Mouse (Mus musculus) embryonic stem cell, embryonic (primary cell): Measurements from ENCODE around the gene Fau.

ENCODE experiments used
- CTCF ChIA-PET, 4 experiments: fragments of 300-600 bp in 2 of 4; fragments of 350-600 bp in 2 of 4; sonication (Branson Sonifier 250); formaldehyde crosslinking; loops; one replicate each; lab custom pipeline; 2022; ENCODE audit warnings: inconsistent platforms in 2 of 4; lab: Charles Lee
- POLR2A ChIA-PET, 4 experiments: fragments of 300-600 bp in 2 of 4; fragments of 350-600 bp in 2 of 4; sonication (Branson Sonifier 250); formaldehyde crosslinking; loops; one replicate each; lab custom pipeline; 2022; ENCODE audit warnings: antibody characterized with exemption in 4 of 4, inconsistent platforms in 1 of 4; lab: Charles Lee

Gene Fau

DNA sequence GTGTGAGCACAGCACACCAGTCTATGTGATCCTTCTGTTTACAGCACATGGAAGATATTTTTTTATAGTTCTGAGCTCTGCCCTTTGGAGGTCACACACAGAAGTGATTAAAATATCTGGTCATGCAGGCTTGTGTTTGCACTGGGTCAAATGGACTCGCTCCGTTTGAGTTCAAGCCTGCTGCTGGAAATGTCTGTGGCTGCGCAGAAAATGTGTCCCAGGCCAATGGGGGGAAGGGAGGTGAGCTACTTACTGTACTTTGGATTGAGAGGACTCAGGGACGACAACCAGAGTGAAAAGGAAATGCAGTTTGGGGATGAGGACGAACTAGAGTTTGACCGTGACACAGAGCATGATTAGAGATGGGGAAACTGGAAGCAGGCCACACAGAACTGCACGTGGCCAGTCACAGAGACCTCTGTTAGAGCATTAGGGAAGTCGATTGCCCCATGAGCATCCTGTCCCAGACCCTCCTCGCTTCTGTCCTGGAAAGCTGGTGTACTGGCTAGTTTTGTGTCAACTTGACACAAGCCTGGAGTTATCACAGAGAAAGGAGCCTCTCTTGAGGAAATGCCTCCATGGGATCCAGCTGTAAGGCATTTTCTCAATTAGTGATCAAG lies 21.6 kb upstream of the Fau start:
- ChIA-PET POLR2A (interaction anchor here in 3 of 4 experiments (0.6 to 47.9 kb wide), 13 partner anchors 10 to 171 kb away, joined by 3 to 1520 read pairs (median 4); partner anchors contain the start of genes Syvn1 (in 3 of the 3), Znhit2 (in 2 of the 3), AC131692.1 (in 1 of the 3) and Capn1 (in 1 of the 3)), CTCF (interaction anchor here in 3 of 4 experiments (0.7 to 2.8 kb wide), 4 partner anchors 20 to 249 kb away, joined by 4 to 12 read pairs (median 5); partner anchors contain the start of gene Capn1 (in 1 of the 3))

- CTCF ChIA-PET, result interaction anchor here (0.6 to 2.8 kb wide), 13 partner anchors 8 to 565 kb away, joined by 3 to 12 read pairs (median 4); partner anchors contain the start of gene Syvn1 (in 1 of the 4)
Observed at GRCm38 (mm10) chr19:6037695-6038094, 19.9 kb upstream of the Fau start.

GRCm38 (mm10) chr19:6038326-6038725 lies 19.3 kb upstream of the Fau start:
- POLR2A ChIA-PET, result interaction anchor here (0.5 to 47.9 kb wide), 13 partner anchors 8 to 1231 kb away, joined by 3 to 1520 read pairs (median 4); partner anchors contain the start of genes Mrpl49 (in 2 of the 4), AC131692.1 (in 1 of the 4), Capn1 (in 1 of the 4) and Cdca5 (in 1 of the 4)
- CTCF ChIA-PET, result interaction anchor here (0.6 to 2.8 kb wide), 8 partner anchors 8 to 564 kb away, joined by 3 to 12 read pairs (median 4); partner anchors contain the start of gene Syvn1 (in 1 of the 4)

More at GRCm38 (mm10) chr19:6037695-6038094, 19.9 kb upstream of the Fau start:
- POLR2A ChIA-PET, result interaction anchor here (0.6 to 47.9 kb wide), 15 partner anchors 8 to 1256 kb away, joined by 3 to 1520 read pairs (median 4); partner anchors contain the start of genes AC131692.1 (in 1 of the 4), Capn1 (in 1 of the 4), Cdca5 (in 1 of the 4) and Fau (in 1 of the 4)

DNA sequence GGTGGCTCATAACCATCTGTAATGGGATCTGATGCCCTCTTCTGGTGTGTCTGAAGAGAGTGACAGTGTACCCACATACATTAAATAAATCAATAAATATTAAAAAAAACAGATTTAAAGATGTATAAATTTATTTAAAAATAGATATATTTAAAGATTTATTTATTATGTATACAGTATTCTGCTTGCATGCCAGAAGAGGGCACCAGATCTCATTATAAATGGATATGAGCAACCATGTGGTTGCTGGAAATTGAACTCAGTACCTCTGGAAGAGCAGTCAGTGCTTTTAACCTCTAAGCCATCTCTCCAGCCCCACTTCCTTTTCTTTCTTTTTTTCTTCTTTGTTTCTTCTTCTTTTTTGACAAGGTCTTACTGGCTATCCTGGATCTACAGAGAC lies 17.6 kb upstream of the Fau start:
- ChIA-PET CTCF (interaction anchor here in 1 of 4 experiments (0.6 kb wide), 1 partner anchor 529 kb away, joined by 4 read pairs; no protein-coding TSS in a partner anchor), POLR2A (interaction anchor here in 1 of 4 experiments (0.7 to 47.9 kb wide), 3 partner anchors 13 to 69 kb away, joined by 3 to 1520 read pairs (median 11); partner anchors contain the start of genes AC131692.1, Cdca5, Fau and Gm28374)

GRCm38 (mm10) chr19:6042293-6042692 lies 15.4 kb upstream of the Fau start:
- CTCF ChIA-PET, result interaction anchor here in 2 of 4 experiments (0.6 to 2.1 kb wide), 5 partner anchors 24 to 255 kb away, joined by 3 to 6 read pairs (median 3); partner anchors contain the start of genes Majin (in 1 of the 2) and Tm7sf2 (in 1 of the 2)

DNA sequence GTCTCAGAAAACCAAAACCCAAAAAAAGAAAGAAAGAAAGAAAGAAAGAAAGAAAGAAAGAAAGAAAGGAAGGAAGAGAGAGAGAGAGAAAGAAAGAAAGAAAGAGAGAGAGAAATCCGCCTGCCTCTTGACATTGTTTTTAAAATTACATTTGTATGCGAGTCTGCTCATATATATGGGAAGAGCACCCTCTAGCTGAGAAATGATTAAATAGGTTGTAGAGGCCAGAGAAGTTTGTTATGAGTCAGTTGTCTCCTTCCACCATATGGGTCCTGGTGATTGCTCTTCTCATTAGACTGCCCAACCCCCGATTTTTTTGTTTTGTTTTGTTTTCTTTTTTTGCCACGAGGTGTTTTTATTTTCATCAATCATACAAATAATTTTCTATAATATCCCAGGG lies 13.5 kb upstream of the Fau start:
- POLR2A ChIA-PET, result interaction anchor here in 3 of 4 experiments (0.7 to 47.9 kb wide), 11 partner anchors 11 to 241 kb away, joined by 3 to 1520 read pairs (median 5); partner anchors contain the start of genes Cdca5 (in 2 of the 3), Fau (in 2 of the 3), Mrpl49 (in 2 of the 3) and Tm7sf2 (in 2 of the 3)
- CTCF ChIA-PET, result interaction anchor here (0.5 to 1.7 kb wide), 10 partner anchors 14 to 257 kb away, joined by 3 to 6 read pairs (median 4); partner anchors contain the start of genes Capn1 (in 1 of the 4), Cdca5 (in 1 of the 4), Pola2 (in 1 of the 4) and Zfpl1 (in 1 of the 4)

More at GRCm38 (mm10) chr19:6042293-6042692, 15.4 kb upstream of the Fau start:
- POLR2A ChIA-PET, result interaction anchor here (0.5 to 47.9 kb wide), 22 partner anchors 11 to 291 kb away, joined by 3 to 1520 read pairs (median 3); partner anchors contain the start of genes Capn1 (in 3 of the 4), Cdca5 (in 2 of the 4), Fau (in 2 of the 4) and Mrpl49 (in 2 of the 4)

GRCm38 (mm10) chr19:6045366-6046293 lies 12.0 kb upstream of the Fau start:
- POLR2A ChIA-PET, result interaction anchor here (0.6 to 47.9 kb wide), 91 partner anchors 9 to 622 kb away, joined by 3 to 1520 read pairs (median 5); partner anchors contain the start of genes Capn1 (in 4 of the 4), Fau (in 3 of the 4), Mrpl49 (in 3 of the 4) and Pola2 (in 3 of the 4)
- CTCF ChIA-PET, result interaction anchor here (0.6 to 2.1 kb wide), 29 partner anchors 8 to 542 kb away, joined by 3 to 12 read pairs (median 4); partner anchors contain the start of genes Arl2 (in 1 of the 4), Capn1 (in 1 of the 4), Cdca5 (in 1 of the 4) and Pola2 (in 1 of the 4)

GRCm38 (mm10) chr19:6046294-6047153 lies 11.1 kb upstream of the Fau start, which contains the start of gene Syvn1:
Gene Syvn1, plus strand, starts transcription at chr19:6046576.
- ChIA-PET POLR2A (interaction anchor here (0.6 to 47.9 kb wide), 94 partner anchors 8 to 623 kb away, joined by 3 to 1520 read pairs (median 4); partner anchors contain the start of genes Capn1 (in 4 of the 4), Fau (in 3 of the 4), Mrpl49 (in 3 of the 4) and Pola2 (in 3 of the 4)), CTCF (interaction anchor here in 3 of 4 experiments (0.6 to 2.1 kb wide), 25 partner anchors 9 to 541 kb away, joined by 3 to 12 read pairs (median 4); partner anchors contain the start of genes Arl2 (in 1 of the 3), Capn1 (in 1 of the 3), Pola2 (in 1 of the 3) and Tm7sf2 (in 1 of the 3))

DNA sequence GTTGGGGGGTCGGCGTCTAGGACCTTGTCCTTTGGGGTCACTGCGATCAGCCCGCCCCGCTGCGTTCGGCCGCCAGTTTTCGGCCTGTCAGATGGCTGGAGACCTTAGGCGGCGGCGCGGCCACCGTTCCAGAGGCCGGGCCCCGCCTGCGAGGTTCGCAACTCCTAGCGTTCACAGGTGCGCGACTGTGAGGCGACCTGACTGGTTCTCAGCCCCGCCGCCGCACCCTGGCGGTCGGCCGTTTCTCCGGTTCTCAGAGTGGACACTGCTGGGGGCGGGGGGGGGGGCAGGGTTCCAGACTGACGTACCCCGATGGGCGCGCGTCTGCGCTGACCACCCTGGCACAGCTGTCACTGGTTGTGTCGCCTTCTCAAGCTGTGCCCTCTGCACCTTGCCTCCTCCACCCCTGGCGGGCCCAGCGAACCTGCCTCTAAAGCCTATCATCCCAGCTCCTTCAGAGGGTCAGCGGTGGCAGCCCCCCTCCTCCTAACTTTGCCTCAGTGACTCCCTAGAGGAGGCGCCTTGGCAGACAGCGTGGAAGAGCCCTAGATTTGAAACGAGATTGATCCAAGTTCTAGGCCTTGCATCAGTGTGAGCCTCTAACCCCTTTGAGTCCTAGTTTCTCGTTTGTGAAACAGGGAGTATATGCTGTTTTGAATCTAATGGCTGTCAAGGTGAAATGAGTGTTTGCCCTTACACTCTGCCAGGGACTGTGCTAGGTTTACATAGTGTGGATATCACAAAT lies 10.3 kb upstream of the Fau start:
- ChIA-PET CTCF (interaction anchor here in 3 of 4 experiments (0.6 to 2.1 kb wide), 3 partner anchors 40 to 287 kb away, joined by 4 to 12 read pairs (median 4); no protein-coding TSS in a partner anchor), POLR2A (interaction anchor here (0.7 to 47.9 kb wide), 30 partner anchors 7 to 557 kb away, joined by 3 to 1520 read pairs (median 8); partner anchors contain the start of genes Znhit2 (in 3 of the 4), Cdca5 (in 2 of the 4), Fau (in 2 of the 4) and Mrpl49 (in 2 of the 4))

- CTCF ChIA-PET, result no interaction called here
- POLR2A ChIA-PET, result interaction anchor here in 3 of 4 experiments (0.7 to 47.9 kb wide), 7 partner anchors 10 to 104 kb away, joined by 3 to 1520 read pairs (median 17); partner anchors contain the start of genes Cdca5 (in 2 of the 3), Fau (in 2 of the 3), Mrpl49 (in 2 of the 3) and Zfpl1 (in 2 of the 3)
Observed at GRCm38 (mm10) chr19:6047899-6048166, 9.8 kb upstream of the Fau start.

- ChIA-PET CTCF (interaction anchor here in 1 of 4 experiments (0.5 kb wide), 1 partner anchor 41 kb away, joined by 5 read pairs; no protein-coding TSS in a partner anchor), POLR2A (interaction anchor here in 3 of 4 experiments (0.6 to 47.9 kb wide), 6 partner anchors 27 to 486 kb away, joined by 3 to 1520 read pairs (median 14); partner anchors contain the start of genes Cdca5 (in 2 of the 3), Gm28374 (in 2 of the 3), Tm7sf2 (in 2 of the 3) and Tmem262 (in 2 of the 3))
Observed at GRCm38 (mm10) chr19:6048681-6049410, 8.8 kb upstream of the Fau start.

GRCm38 (mm10) chr19:6052516-6052915 lies 5.1 kb upstream of the Fau start:
- CTCF ChIA-PET, result interaction anchor here in 2 of 4 experiments (0.9 to 1.7 kb wide), 2 partner anchors 14 to 179 kb away, joined by 3 to 6 read pairs; no protein-coding TSS in a partner anchor
- POLR2A ChIA-PET, result interaction anchor here in 3 of 4 experiments (0.6 to 47.9 kb wide), 36 partner anchors 8 to 248 kb away, joined by 3 to 1520 read pairs (median 4); partner anchors contain the start of genes Cdca5 (in 3 of the 3), Tm7sf2 (in 3 of the 3), Vps51 (in 3 of the 3) and Gm28374 (in 2 of the 3)

DNA sequence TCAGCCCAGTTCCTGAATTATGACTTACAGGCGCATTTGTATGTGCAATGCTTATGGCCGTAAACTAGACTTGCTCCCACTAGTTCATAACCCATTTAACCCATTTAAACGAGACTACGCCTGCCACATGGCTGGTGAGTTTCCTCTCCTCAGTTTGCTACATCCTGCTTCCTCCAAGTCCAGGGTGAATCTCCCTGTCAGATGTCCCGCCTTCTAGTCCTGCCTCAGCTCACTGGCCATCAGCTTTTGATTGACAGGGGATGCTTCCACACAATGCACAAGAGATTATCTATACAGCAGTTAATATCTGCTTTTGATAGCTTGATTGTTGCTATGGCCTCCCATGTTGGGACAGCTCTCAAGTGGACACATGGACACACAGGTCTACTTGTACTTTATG lies 3.3 kb upstream of the Fau start:
- POLR2A ChIA-PET, result interaction anchor here in 3 of 4 experiments (0.5 to 47.9 kb wide), 22 partner anchors 6 to 391 kb away, joined by 3 to 1520 read pairs (median 4); partner anchors contain the start of genes Cdca5 (in 3 of the 3), Tm7sf2 (in 3 of the 3), Zfpl1 (in 3 of the 3) and Gm28374 (in 2 of the 3)
- CTCF ChIA-PET, result interaction anchor here in 2 of 4 experiments (0.8 to 1.6 kb wide), 2 partner anchors 13 kb away, joined by 3 to 8 read pairs; partner anchors contain the start of gene Tm7sf2 (in 1 of the 2)
